Mouse (Mus musculus) thymus, adult 2 months (tissue): ENCODE measurements around the gene Srcap.

ENCODE experiments used
- CTCF ChIP-seq: fragments of 200-500 bp; IDR thresholded peaks from 2 replicates; pipeline ENCODE4 v1.5.1; 2012; ENCODE audit warnings: mild to moderate bottlenecking, control low read depth, low read length, moderate library complexity, borderline replicate concordance; ENCODE audit not compliant: control insufficient read depth, poor library complexity, insufficient read depth; ENCODE audit errors: extremely low read depth
- POLR2A ChIP-seq: fragments of 200-500 bp; IDR thresholded peaks from 2 replicates; pipeline ENCODE4 v1.6.1; 2012; ENCODE audit warnings: mild to moderate bottlenecking, low read length, control low read depth, moderate library complexity; ENCODE audit not compliant: control insufficient read depth, poor library complexity, insufficient read depth; ENCODE audit errors: extremely low read depth

- peak; percentile 40; the same call in 1 of the 2 replicates for TF ChIP-seq POLR2A
- TF ChIP-seq CTCF = no peak
These were observed 33.0 kb upstream of the Srcap start, which contains the start of gene Fbrs for GRCm38 (mm10) chr7:127478635-127479317.
